Comparison of ENCODE assay signal across 9 mouse cellular contexts in genomic region chr3:67512807-67513206, GRCm38 (mm10). TPM values are rescaled to one million over a fixed set of nuclear protein-coding genes. Genes with fewer than 3 reads are reported as not detected.
A peak's percentile ranks its signal among the peaks of the same experiment; 100 is the strongest.
DNase-seq lines count a peak whose midpoint lies in the region; ATAC-seq and TF ChIP-seq lines count a peak whose summit lies in the region.
"Had no signal": no experiment of that assay in that cellular context is flagged by ENCODE, and none has a peak within 500 bp of the region (broad histone marks: within the 10 kb centered on the region; RNA-seq: fewer than 3 reads in every experiment).

No protein-coding gene starts in this region.

- no peak overlapping the region for H3K27ac ChIP-seq in liver, embryonic 14.5 days
- H3K27ac ChIP-seq in neural tube, embryonic 14.5 days (ENCODE audit: low read depth, low read length): no peak overlapping the region
- no peak overlapping the region for H3K27ac ChIP-seq in testis, adult 2 months (ENCODE audit: control insufficient read depth, insufficient read depth, low read depth, low read length)
- H3K27ac ChIP-seq: embryonic facial prominence, embryonic 13.5 days had no signal

- H3K27me3 ChIP-seq in liver, embryonic 14.5 days (ENCODE audit: control insufficient read depth, insufficient read depth, low read length): peaks cover 27% of the 10 kb centered on the region
- no peaks in the 10 kb centered on the region for H3K27me3 ChIP-seq in neural tube, embryonic 14.5 days (ENCODE audit: control insufficient read depth, insufficient read depth, low read length)
- no peaks in the 10 kb centered on the region for H3K27me3 ChIP-seq in testis, adult 2 months (ENCODE audit: control insufficient read depth, insufficient read depth, low read length)

- H3K9ac ChIP-seq in liver, embryonic 14.5 days (replicated peaks): no peak overlapping the region
- no peak overlapping the region for H3K9ac ChIP-seq in neural tube, embryonic 14.5 days (replicated peaks; ENCODE audit: low read depth, low read length)
- H3K9ac ChIP-seq: embryonic facial prominence, embryonic 13.5 days had no signal

- H3K36me3 ChIP-seq in liver, embryonic 14.5 days (replicated peaks; ENCODE audit: control insufficient read depth, insufficient read depth, low read depth): no peaks in the 10 kb centered on the region
- no peaks in the 10 kb centered on the region for H3K36me3 ChIP-seq in neural tube, embryonic 14.5 days (ENCODE audit: control insufficient read depth, insufficient read depth, low read length)
- no peaks in the 10 kb centered on the region for H3K36me3 ChIP-seq in testis, adult 2 months (ENCODE audit: control insufficient read depth, insufficient read depth, low read length)
- H3K36me3 ChIP-seq: embryonic facial prominence, embryonic 13.5 days had no signal

- WGBS in liver, embryonic 14.5 days (ENCODE audit: insufficient replicate concordance): 1% methylated on average over 5 of the region's 5 CpGs
- WGBS in neural tube, embryonic 14.5 days: 3% methylated on average over 5 of the region's 5 CpGs

- TF ChIP-seq EP300 in liver, embryonic 14.5 days (IDR thresholded peaks at IDR 0.05; ENCODE audit: low read depth): no peak

- H3K4me1 ChIP-seq in liver, embryonic 14.5 days (replicated peaks; ENCODE audit: control insufficient read depth in 2 of 2, insufficient read depth in 2 of 2, low read length in 1 of 2): no peaks in the 10 kb centered on the region
- no peaks in the 10 kb centered on the region for H3K4me1 ChIP-seq in neural tube, embryonic 14.5 days (ENCODE audit: control insufficient read depth, insufficient read depth, low read length)
- peaks cover 15% of the 10 kb centered on the region for H3K4me1 ChIP-seq in testis, adult 2 months (ENCODE audit: control insufficient read depth, insufficient read depth, low read length)

- no peak overlapping the region for H3K4me3 ChIP-seq in liver, embryonic 14.5 days (ENCODE audit: insufficient read depth in 1 of 2, low read depth in 2 of 2, low read length in 2 of 2)
- H3K4me3 ChIP-seq in neural tube, embryonic 14.5 days (ENCODE audit: low read depth, low read length): no peak overlapping the region
- H3K4me3 ChIP-seq in testis, adult 2 months (ENCODE audit: control insufficient read depth, low read depth, low read length): no peak overlapping the region
- H3K4me3 ChIP-seq: embryonic facial prominence, embryonic 13.5 days had no signal

- TF ChIP-seq POLR2A in testis, adult 2 months (IDR thresholded peaks at IDR 0.05; ENCODE audit: control insufficient read depth, low read depth, low read length): no peak

- DNase-seq in 3T3-L1 (ENCODE audit: low read depth, low spot score) (peak; percentile 90), ZHBTc4 (ENCODE audit: low read depth, low spot score) (peak; percentile 81)
- DNase-seq in gastrocnemius, postnatal 10 days: peak; percentile 72
- DNase-seq in kidney, postnatal 10 days: peak; percentile 88
- DNase-seq in liver, embryonic 14.5 days (ENCODE audit: low read depth in 3 of 3, low spot score in 3 of 3): peak; percentile 34 to 47 (median 45)

- peak; percentile 82 for TF ChIP-seq CTCF in liver, embryonic 14.5 days (IDR thresholded peaks at IDR 0.05; ENCODE audit: low read depth)
- TF ChIP-seq CTCF in testis, adult 2 months (IDR thresholded peaks at IDR 0.05; ENCODE audit: control insufficient read depth, insufficient read depth, insufficient replicate concordance, low read depth, low read length): peak; percentile 21; the same call in 1 of the 2 replicates

- no peak overlapping the region for H3K4me2 ChIP-seq in liver, embryonic 14.5 days (ENCODE audit: low read depth)
- H3K4me2 ChIP-seq in neural tube, embryonic 14.5 days (ENCODE audit: low read depth, low read length): no peak overlapping the region
- H3K4me2 ChIP-seq: embryonic facial prominence, embryonic 13.5 days had no signal

- ATAC-seq in common myeloid progenitor, adult 5-6 weeks (replicated peaks; ENCODE audit: low read depth, poor library complexity, severe bottlenecking): peak; percentile 88
- no peak for ATAC-seq in liver, embryonic 14.5 days (ENCODE audit: insufficient read depth)
- ATAC-seq in neural tube, embryonic 14.5 days (ENCODE audit: low read depth): peak; percentile 65

- no peaks in the 10 kb centered on the region for H3K9me3 ChIP-seq in liver, embryonic 14.5 days (ENCODE audit: control insufficient read depth, low read length)
- H3K9me3 ChIP-seq in neural tube, embryonic 14.5 days (ENCODE audit: control insufficient read depth, low read length): no peaks in the 10 kb centered on the region
- H3K9me3 ChIP-seq: embryonic facial prominence, embryonic 13.5 days had no signal

RNA-seq across cellular contexts. Expression of gene Rarres1, which starts 2.5 kb away (rescaled TPM):
- total RNA-seq in common myeloid progenitor, adult 5-6 weeks (2017): not detected in 2 replicates
- 1 to 10 TPM; 3.2 to 3.3 TPM for total RNA-seq in gastrocnemius, postnatal 10 days (2021)
- 1.3 TPM in 2 replicates for polyA plus RNA-seq in liver, embryonic 14.5 days (2012; rRNA removed)
- 1.5 and 2.2 TPM in 2 replicates for polyA plus RNA-seq in liver, embryonic 14.5 days (2014; fragmentation: Nextera tagmentation; extraction: Ambion mirVana)
- 2.3 and 2.7 TPM in 2 replicates for polyA plus RNA-seq in neural tube, embryonic 14.5 days (2014; fragmentation: Nextera tagmentation; extraction: Ambion mirVana)
- polyA plus RNA-seq in testis, adult 2 months (2012; rRNA removed): 3.8 and 5.1 TPM in 2 replicates

RNA-seq across cellular contexts. Expression of gene Lxn, which starts 49.1 kb away (rescaled TPM):
- 9.3 and 13.7 TPM in 2 replicates for total RNA-seq in common myeloid progenitor, adult 5-6 weeks (2017)
- total RNA-seq in gastrocnemius, postnatal 10 days (2021): 10 to 100 TPM; 13.9 to 15.0 TPM
- polyA plus RNA-seq in liver, embryonic 14.5 days (2012; rRNA removed): 2.4 and 4.1 TPM in 2 replicates
- 9.9 and 10.2 TPM in 2 replicates for polyA plus RNA-seq in liver, embryonic 14.5 days (2014; fragmentation: Nextera tagmentation; extraction: Ambion mirVana)
- 271 and 279 TPM in 2 replicates for polyA plus RNA-seq in neural tube, embryonic 14.5 days (2014; fragmentation: Nextera tagmentation; extraction: Ambion mirVana)
- polyA plus RNA-seq in testis, adult 2 months (2012; rRNA removed): 16.6 and 24.6 TPM in 2 replicates

Comparison
In these comparisons a context has a peak if more than half of its experiments do, and no peak if none do; other contexts are left out.
1. RNA of gene Lxn, which starts 49.1 kb away (polyA plus RNA-seq): 271 to 279 TPM in neural tube, embryonic 14.5 days; 16.6 to 24.6 TPM in testis, adult 2 months and 2.4 to 10.2 TPM in liver, embryonic 14.5 days; every median in the first group is over 10 times any median in the second.
2. Peak in every context shown above with its lines, with median percentiles within 50 percentile points of each other: DNase-seq.